Mouse (Mus musculus) large intestine, adult 2 months (tissue): ENCODE results near the gene Spink4. TPM values are rescaled to one million over a fixed set of nuclear protein-coding genes. Genes with fewer than 3 reads are reported as not detected.

Experiments
- DNase-seq: peaks from one replicate; pipeline ENCODE4 v3.0.0-alpha.2; 2012; ENCODE audit warnings: low read depth, low spot score
- WGBS: fragments of 180-500 bp; shearing (Covaris S2); methylation state at CpG from one replicate; pipeline ENCODE4 v1.1.7; 2018; 5-methylcytosine and 5-hydroxymethylcytosine counted together
- polyA plus RNA-seq: library from polyadenylated mRNA; depleted of rRNA; stranded (reverse); fragments of >200 nt; gene quantifications from 2 replicates; pipeline ENCODE4 v1.2.3, GENCODE M21; 2012; rRNA removed

Gene Spink4
- polyA plus RNA-seq, 1 experiment, result 16,689 TPM

DNA sequence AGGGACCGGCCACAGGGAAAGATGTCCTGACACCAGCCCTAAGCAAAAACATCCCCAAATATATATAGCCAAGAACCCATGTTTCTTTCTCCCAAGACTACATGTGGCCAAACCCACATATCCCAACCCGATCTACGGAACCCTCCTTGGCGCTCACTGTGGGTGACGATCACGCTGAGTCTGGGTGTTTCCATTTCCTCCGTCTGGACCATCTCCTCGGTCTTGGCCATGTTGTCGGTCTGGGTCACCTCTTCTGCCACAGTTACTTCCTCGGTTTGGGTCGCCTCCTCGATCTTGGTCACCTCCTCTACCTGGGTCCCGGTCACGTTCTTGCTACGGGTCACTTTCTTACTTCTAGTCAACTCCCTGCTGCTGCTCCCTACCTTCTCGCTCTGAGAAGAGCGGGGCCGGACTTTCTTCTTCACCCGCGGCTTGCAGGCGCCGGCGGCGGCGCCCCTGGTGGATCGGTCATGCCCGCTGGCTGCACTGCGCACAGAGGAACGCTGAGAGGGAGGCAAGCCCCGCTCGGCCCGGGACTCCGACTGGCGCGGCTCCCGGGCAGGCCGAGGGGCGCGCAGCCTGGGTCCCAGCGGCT is 27.8 kb downstream of the Spink4 start:
- DNase-seq, result no peak
- WGBS, result under 1% methylated on average over 40 of the region's 40 CpGs

- peak; percentile 95 for DNase-seq
- under 1% methylated on average over 50 of the region's 50 CpGs for WGBS
These were observed 28.4 kb downstream of the Spink4 start, which contains the start of the genes Bag1 and Chmp5 for GRCm38 (mm10) chr4:40948160-40948708. TSS of gene Bag1 (minus strand) at chr4:40948294. TSS of gene Chmp5 (plus strand) at chr4:40948407.

- WGBS, result 97% methylated on average over 1 of the region's 1 CpGs
- no peak for DNase-seq
These were observed 33.7 kb downstream of the Spink4 start for GRCm38 (mm10) chr4:40953521-40953920.

GRCm38 (mm10) chr4:40955942-40956341 is 36.1 kb downstream of the Spink4 start:
- DNase-seq, result no peak
- 86% methylated on average over 6 of the region's 6 CpGs for WGBS

- 90% methylated on average over 3 of the region's 3 CpGs for WGBS
- no peak for DNase-seq
These were observed 43.7 kb downstream of the Spink4 start for GRCm38 (mm10) chr4:40963536-40963935.

GRCm38 (mm10) chr4:40969161-40969560 is 49.3 kb downstream of the Spink4 start:
- no peak for DNase-seq
- WGBS, result 50% methylated on average over 4 of the region's 4 CpGs

GRCm38 (mm10) chr4:40969781-40970591 is 50.1 kb downstream of the Spink4 start:
- WGBS, result 3% methylated on average over 13 of the region's 13 CpGs
- peak; percentile 72 for DNase-seq

- under 1% methylated on average over 16 of the region's 16 CpGs for WGBS
- DNase-seq, result no peak
These were observed 50.7 kb downstream of the Spink4 start for GRCm38 (mm10) chr4:40970592-40970841.

GRCm38 (mm10) chr4:40970842-40971701 is 51.2 kb downstream of the Spink4 start, which contains the start of gene Nfx1:
TSS of gene Nfx1 (plus strand) at chr4:40970906.
- DNase-seq, result peak; percentile 95
- WGBS, result under 1% methylated on average over 81 of the region's 85 CpGs

DNA sequence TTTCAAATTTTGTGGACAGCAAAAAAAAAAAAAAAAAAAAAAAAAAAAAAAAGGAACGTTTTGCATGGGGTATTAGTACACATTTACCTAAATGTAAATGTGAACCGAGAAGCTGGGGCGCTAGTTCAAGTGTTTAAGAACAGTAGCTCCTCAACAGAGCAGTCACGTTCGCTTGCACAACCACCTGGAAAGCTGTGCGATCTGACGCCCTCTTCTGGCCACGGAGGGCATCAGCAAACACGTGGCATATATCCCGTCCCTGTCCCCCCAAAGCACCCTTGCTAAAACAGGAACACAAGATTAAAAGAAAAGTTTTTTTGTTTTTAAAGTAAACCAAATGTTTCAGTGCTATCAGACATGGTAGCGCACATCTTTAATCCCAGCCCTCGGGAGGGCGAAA is 51.9 kb downstream of the Spink4 start:
- no peak for DNase-seq
- WGBS, result 24% methylated on average over 13 of the region's 13 CpGs

DNA sequence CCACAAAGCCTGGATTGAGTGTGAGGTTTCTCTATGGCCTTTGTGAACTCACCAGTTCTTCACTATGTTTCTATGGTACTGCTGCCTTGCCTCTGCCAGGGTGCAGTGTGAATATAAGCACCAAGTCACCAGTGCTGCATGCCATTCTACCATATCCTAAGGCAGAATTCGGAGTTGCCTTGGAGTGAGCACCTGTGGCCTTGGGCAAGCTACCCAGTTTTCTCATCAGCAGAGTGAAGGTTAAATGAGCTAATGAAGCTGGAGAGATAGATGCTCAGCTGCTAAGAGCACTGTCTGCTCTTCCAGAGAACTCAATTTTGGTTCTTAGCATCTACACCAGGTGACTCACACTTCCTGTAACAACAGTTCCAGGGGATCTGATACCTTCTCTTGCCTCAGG is 54.2 kb downstream of the Spink4 start:
- 84% methylated on average over 1 of the region's 1 CpGs for whole genome bisulfite sequencing
- DNase-seq, result no peak

DNA sequence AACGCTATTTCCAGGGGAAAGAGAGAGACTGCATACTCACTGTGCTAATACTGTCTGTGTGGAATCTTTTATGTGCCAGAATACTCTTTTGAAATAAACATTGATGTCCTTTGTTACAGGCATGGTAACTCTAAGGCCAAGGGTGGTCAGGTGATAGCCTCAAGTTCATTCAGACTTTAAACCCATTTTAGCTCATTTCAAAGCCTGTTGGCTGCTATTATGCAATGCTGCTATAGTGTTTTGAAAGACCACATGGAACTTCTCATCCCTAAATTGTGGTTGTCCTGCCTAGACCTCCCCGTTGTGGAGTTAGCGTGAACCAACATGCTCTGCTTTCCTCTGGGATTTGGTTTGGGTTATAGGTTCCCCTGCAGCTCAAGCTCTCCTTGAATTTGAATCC is 55.8 kb downstream of the Spink4 start:
- WGBS, result 82% methylated on average over 3 of the region's 3 CpGs
- DNase-seq, result no peak

GRCm38 (mm10) chr4:40976651-40977050 is 56.8 kb downstream of the Spink4 start:
- no peak for DNase-seq
- WGBS, result 93% methylated on average over 10 of the region's 10 CpGs

- DNase-seq, result no peak
- WGBS, result 92% methylated on average over 1 of the region's 1 CpGs
These were observed 59.6 kb downstream of the Spink4 start for GRCm38 (mm10) chr4:40979430-40979829.

Other genes with a start within 250 kb of the Spink4 start
- 5.9 and 7.3 TPM in 2 replicates for gene Aptx, start 216.9 kb upstream of the Spink4 start, polyA plus RNA-seq
- 9.2 and 11.4 TPM in 2 replicates for gene Dnaja1, start 197.9 kb upstream of the Spink4 start, polyA plus RNA-seq
- 28.7 and 30.0 TPM in 2 replicates for gene Smu1, start 162.1 kb upstream of the Spink4 start, polyA plus RNA-seq
- 55.4 and 71.0 TPM in 2 replicates for gene B4galt1, start 66.0 kb upstream of the Spink4 start, polyA plus RNA-seq
- 85.1 and 89.6 TPM in 2 replicates for gene Bag1, start 28.2 kb downstream of the Spink4 start, polyA plus RNA-seq
- gene Chmp5, start 28.4 kb downstream of the Spink4 start, polyA plus RNA-seq, result 23.5 and 24.8 TPM in 2 replicates
- 19.7 and 26.1 TPM in 2 replicates for gene Nfx1, start 50.9 kb downstream of the Spink4 start, polyA plus RNA-seq
- gene Aqp7, start 128.1 kb downstream of the Spink4 start, polyA plus RNA-seq, result 6.9 and 11.9 TPM in 2 replicates
- gene Aqp3, start 178.1 kb downstream of the Spink4 start, polyA plus RNA-seq, result 6.0 and 52.8 TPM in 2 replicates
- 18.7 and 22.5 TPM in 2 replicates for gene Nol6, start 204.4 kb downstream of the Spink4 start, polyA plus RNA-seq
- gene Ube2r2, start 215.7 kb downstream of the Spink4 start, polyA plus RNA-seq, result 21.5 and 24.8 TPM in 2 replicates